Mouse (Mus musculus) spleen, adult 2 months (tissue): ENCODE measurements around the gene Fanca.

Source experiments
- CTCF ChIP-seq: fragments of 200-500 bp; IDR thresholded peaks from 2 replicates; pipeline ENCODE4 v1.5.1; 2011; ENCODE audit warnings: mild to moderate bottlenecking, inconsistent platforms; ENCODE audit not compliant: insufficient read depth, insufficient read length, insufficient replicate concordance; ENCODE audit errors: extremely low read depth
- POLR2A ChIP-seq: fragments of 200-500 bp; IDR thresholded peaks from 2 replicates; pipeline ENCODE4 v1.6.1; 2011; ENCODE audit warnings: low read depth, low read length, inconsistent platforms

- TF ChIP-seq CTCF (no peak), POLR2A (no peak)
Observed at GRCm38 (mm10) chr8:123234918-123235519, 83.4 kb downstream of the Fanca start.
